Mouse (Mus musculus) midbrain, embryonic 12.5 days (tissue): ENCODE results near the gene Zcchc3. TPM values are rescaled to one million over a fixed set of nuclear protein-coding genes. Genes with fewer than 3 reads are reported as not detected.

Source experiments
- ATAC-seq: fragments of 200-750 bp; cut with Nextera tagmentation; 2 replicates; pipeline ENCODE4 v1.8.0; 2017; ENCODE audit warnings: low read depth, moderate TSS enrichment, moderate library complexity; ENCODE audit not compliant: low FRiP score
- H3K27ac ChIP-seq: fragments of 300-500 bp; sonication (generic); replicated peaks from 2 replicates; pipeline ENCODE4 v1.5.1; 2016; ENCODE audit warnings: mild to moderate bottlenecking
- H3K27me3 ChIP-seq: fragments of 300-500 bp; sonication (generic); 2 replicates; pipeline ENCODE4 v1.6.1; 2016; ENCODE audit warnings: mild to moderate bottlenecking
- H3K36me3 ChIP-seq: fragments of 300-500 bp; sonication (generic); 2 replicates; pipeline ENCODE4 v1.6.1; 2016
- H3K4me1 ChIP-seq: fragments of 300-500 bp; sonication (generic); 2 replicates; pipeline ENCODE4 v1.6.1; 2016
- H3K4me2 ChIP-seq: fragments of 300-500 bp; sonication (generic); replicated peaks from 2 replicates; pipeline ENCODE4 v1.6.1; 2016; ENCODE audit warnings: mild to moderate bottlenecking, moderate library complexity
- H3K4me3 ChIP-seq: fragments of 300-500 bp; sonication (generic); 2 replicates; pipeline ENCODE4 v1.5.1; 2016; ENCODE audit warnings: mild to moderate bottlenecking
- H3K9ac ChIP-seq: fragments of 300-500 bp; sonication (generic); replicated peaks from 2 replicates; pipeline ENCODE4 v1.6.1; 2016; ENCODE audit warnings: mild to moderate bottlenecking, moderate library complexity
- H3K9me3 ChIP-seq: fragments of 300-500 bp; sonication (generic); 2 replicates; pipeline ENCODE4 v1.6.1; 2016; ENCODE audit warnings: mild to moderate bottlenecking
- WGBS: fragments of 180-500 bp; shearing (Covaris S2); methylation state at CpG from one replicate; pipeline ENCODE4 v1.1.7; 2016; 5-methylcytosine and 5-hydroxymethylcytosine counted together
- polyA plus RNA-seq: library from polyadenylated mRNA; unstranded; fragments of >200 nt; fragmentation: Nextera tagmentation; extraction: Ambion mirVana; gene quantifications from 2 replicates; pipeline ENCODE4 v1.2.1, GENCODE M21; 2016

The Zcchc3 gene
- polyA plus RNA-seq, 1 experiment from 2014 or later: 53.3 TPM

GRCm38 (mm10) chr2:152406126-152406525, 8.7 kb downstream of the Zcchc3 start:
- under 1% methylated on average over 19 of the region's 19 CpGs for WGBS
- Histone ChIP-seq H3K27ac (peak overlapping the region; percentile 75), H3K9me3 (no peaks in the 10 kb centered on the region), H3K4me3 (peak overlapping the region; percentile 32), H3K4me1 (peaks cover 35% of the 10 kb centered on the region), H3K36me3 (no peaks in the 10 kb centered on the region), H3K27me3 (no peaks in the 10 kb centered on the region), H3K4me2 (peak overlapping the region; percentile 52), H3K9ac (no peak overlapping the region)
- peak; percentile 93 for ATAC-seq

GRCm38 (mm10) chr2:152399122-152399542, 15.7 kb downstream of the Zcchc3 start:
- 0% methylated on average over 13 of the region's 13 CpGs for WGBS
- ATAC-seq: no peak; the same call in none of the 2 replicates

GRCm38 (mm10) chr2:152398691-152399090, 16.1 kb downstream of the Zcchc3 start:
- Histone ChIP-seq H3K4me3 (peak overlapping the region; percentile 92), H3K9me3 (no peaks in the 10 kb centered on the region), H3K4me2 (peak overlapping the region; percentile 63), H3K27ac (peak overlapping the region; percentile 98), H3K9ac (peak overlapping the region; percentile 93), H3K36me3 (no peaks in the 10 kb centered on the region), H3K27me3 (no peaks in the 10 kb centered on the region), H3K4me1 (peaks cover 33% of the 10 kb centered on the region)
- under 1% methylated on average over 38 of the region's 38 CpGs for WGBS
- ATAC-seq: peak; percentile 71

More at GRCm38 (mm10) chr2:152399122-152399542, 15.7 kb downstream of the Zcchc3 start:
- H3K27ac ChIP-seq: peak overlapping the region; percentile 98
- H3K9ac ChIP-seq: peak overlapping the region; percentile 93
- peaks cover 29% of the 10 kb centered on the region for H3K4me1 ChIP-seq
- H3K4me2 ChIP-seq: peak overlapping the region; percentile 63
- no peaks in the 10 kb centered on the region for H3K27me3 ChIP-seq
- H3K4me3 ChIP-seq: peak overlapping the region; percentile 92
- H3K9me3 ChIP-seq: no peaks in the 10 kb centered on the region
- H3K36me3 ChIP-seq: no peaks in the 10 kb centered on the region

- Histone ChIP-seq H3K9me3 (no peaks in the 10 kb centered on the region), H3K27me3 (no peaks in the 10 kb centered on the region), H3K4me1 (peaks cover 40% of the 10 kb centered on the region), H3K9ac (peak within 1 kb of the TSS; percentile 93), H3K36me3 (no peaks in the 10 kb centered on the region), H3K4me3 (peak within 1 kb of the TSS; percentile 92), H3K27ac (peak within 1 kb of the TSS; percentile 98), H3K4me2 (peak within 1 kb of the TSS; percentile 63)
- WGBS: under 1% methylated on average over 79 of the region's 104 CpGs
- peak; percentile 57 for ATAC-seq
These were observed 17.0 kb downstream of the Zcchc3 start, which contains the start of gene Sox12 for GRCm38 (mm10) chr2:152397680-152398435. Gene Sox12 (minus strand): TSS chr2:152398063.

GRCm38 (mm10) chr2:152397004-152397589, 17.7 kb downstream of the Zcchc3 start:
- H3K4me3 ChIP-seq: peak overlapping the region; percentile 92
- no peaks in the 10 kb centered on the region for H3K36me3 ChIP-seq
- peak; percentile 13 for ATAC-seq
- under 1% methylated on average over 68 of the region's 77 CpGs for WGBS
- H3K9ac ChIP-seq: peak overlapping the region; percentile 93
- no peaks in the 10 kb centered on the region for H3K9me3 ChIP-seq
- H3K4me2 ChIP-seq: peak overlapping the region; percentile 63
- peaks cover 40% of the 10 kb centered on the region for H3K4me1 ChIP-seq
- H3K27ac ChIP-seq: peak overlapping the region; percentile 98
- H3K27me3 ChIP-seq: no peaks in the 10 kb centered on the region

GRCm38 (mm10) chr2:152396110-152397003, 18.5 kb downstream of the Zcchc3 start:
- ATAC-seq: peak; percentile 57
- H3K4me2 ChIP-seq: peak overlapping the region; percentile 63
- H3K27me3 ChIP-seq: no peaks in the 10 kb centered on the region
- peaks cover 40% of the 10 kb centered on the region for H3K4me1 ChIP-seq
- under 1% methylated on average over 44 of the region's 46 CpGs for WGBS
- peak overlapping the region; percentile 93 for H3K9ac ChIP-seq
- peak overlapping the region; percentile 98 for H3K27ac ChIP-seq
- H3K9me3 ChIP-seq: no peaks in the 10 kb centered on the region
- peak overlapping the region; percentile 92 for H3K4me3 ChIP-seq
- H3K36me3 ChIP-seq: no peaks in the 10 kb centered on the region

- H3K4me2 ChIP-seq: peak overlapping the region; percentile 63
- no peak for ATAC-seq
- H3K9me3 ChIP-seq: no peaks in the 10 kb centered on the region
- H3K27ac ChIP-seq: peak overlapping the region; percentile 98
- peak overlapping the region; percentile 52 for H3K9ac ChIP-seq
- no peaks in the 10 kb centered on the region for H3K27me3 ChIP-seq
- H3K4me3 ChIP-seq: peak overlapping the region; percentile 92
- H3K36me3 ChIP-seq: no peaks in the 10 kb centered on the region
- H3K4me1 ChIP-seq: peaks cover 36% of the 10 kb centered on the region
- 12% methylated on average over 11 of the region's 13 CpGs for WGBS
These were observed 19.4 kb downstream of the Zcchc3 start for GRCm38 (mm10) chr2:152395271-152395920.

GRCm38 (mm10) chr2:152393225-152394017, 21.4 kb downstream of the Zcchc3 start:
- no peaks in the 10 kb centered on the region for H3K36me3 ChIP-seq
- H3K4me2 ChIP-seq: peak overlapping the region; percentile 63
- ATAC-seq: no peak
- no peak overlapping the region for H3K9ac ChIP-seq
- peaks cover 28% of the 10 kb centered on the region for H3K4me1 ChIP-seq
- no peak overlapping the region; the same call in 1 of the 2 replicates for H3K27ac ChIP-seq
- WGBS: 53% methylated on average over 9 of the region's 9 CpGs
- peak overlapping the region; percentile 92 for H3K4me3 ChIP-seq
- H3K9me3 ChIP-seq: no peaks in the 10 kb centered on the region
- H3K27me3 ChIP-seq: no peaks in the 10 kb centered on the region

GRCm38 (mm10) chr2:152392786-152393185, 22.0 kb downstream of the Zcchc3 start:
- Histone ChIP-seq H3K9ac (no peak overlapping the region), H3K27ac (no peak overlapping the region), H3K36me3 (no peaks in the 10 kb centered on the region), H3K4me3 (no peak overlapping the region), H3K9me3 (no peaks in the 10 kb centered on the region), H3K4me2 (no peak overlapping the region), H3K27me3 (no peaks in the 10 kb centered on the region), H3K4me1 (peaks cover 28% of the 10 kb centered on the region)
- 17% methylated on average over 3 of the region's 3 CpGs for WGBS
- no peak for ATAC-seq

- H3K9ac ChIP-seq: no peak overlapping the region
- no peak for ATAC-seq
- no peaks in the 10 kb centered on the region for H3K36me3 ChIP-seq
- H3K9me3 ChIP-seq: no peaks in the 10 kb centered on the region
- H3K27ac ChIP-seq: no peak overlapping the region
- H3K4me2 ChIP-seq: no peak overlapping the region
- no peak overlapping the region for H3K4me3 ChIP-seq
- WGBS: 84% methylated on average over 4 of the region's 4 CpGs
- H3K27me3 ChIP-seq: no peaks in the 10 kb centered on the region
- H3K4me1 ChIP-seq: no peaks in the 10 kb centered on the region
These were observed 30.6 kb downstream of the Zcchc3 start for GRCm38 (mm10) chr2:152384191-152384590.
